Mouse (Mus musculus) forelimb bud, embryonic 11.5 days (tissue): Measurements from ENCODE around the gene Nrarp.

Source experiments
- DNase-seq: peaks from one replicate; pipeline ENCODE4 v3.0.0-alpha.2; 2012; ENCODE audit warnings: low read depth, low spot score

The Nrarp gene

GRCm38 (mm10) chr2:25228995-25229530, 48.5 kb downstream of the Nrarp start:
- DNase-seq = no peak

GRCm38 (mm10) chr2:25229582-25229981, 49.0 kb downstream of the Nrarp start:
- DNase-seq = no peak

GRCm38 (mm10) chr2:25230581-25230980, 50.0 kb downstream of the Nrarp start:
- DNase-seq = no peak

GRCm38 (mm10) chr2:25231038-25231437, 50.5 kb downstream of the Nrarp start:
- no peak for DNase-seq
